Mouse (Mus musculus) G1E (cell line): Measurements from ENCODE around the gene Ccnt1.

Experiments
- CTCF ChIP-seq: IDR thresholded peaks from 2 replicates; pipeline ENCODE4 v1.5.1; 2012; ENCODE audit warnings: low read depth, low read length, inconsistent platforms, mixed read lengths
- GATA1 ChIP-seq: IDR thresholded peaks from 2 replicates; pipeline ENCODE4 v1.6.1; 2012; ENCODE audit warnings: borderline replicate concordance, low read length, inconsistent platforms, mixed read lengths
- POLR2AphosphoS5 ChIP-seq: IDR thresholded peaks from 2 replicates; pipeline ENCODE4 v1.6.1; 2012; ENCODE audit warnings: low read depth, low read length, inconsistent platforms; ENCODE audit not compliant: insufficient replicate concordance
- TAL1 ChIP-seq: conservative IDR thresholded peaks from 2 replicates; pipeline ENCODE4 v1.6.1; 2012; ENCODE audit warnings: low read depth, low read length, inconsistent platforms, mixed read lengths

- no peak for TF ChIP-seq CTCF
- no peak for TF ChIP-seq GATA1
- no peak for TF ChIP-seq POLR2AphosphoS5
- TF ChIP-seq TAL1: no peak
Observed at GRCm38 (mm10) chr15:98601832-98602190, 31.1 kb upstream of the Ccnt1 start.
